Mouse (Mus musculus): ENCODE data around the gene Izumo1r. TPM values are rescaled to one million over a fixed set of nuclear protein-coding genes. Genes with fewer than 3 reads are reported as not detected.
A peak's percentile ranks its signal among the peaks of the same experiment; 100 is the strongest.

Gene Izumo1r
- 2.0 TPM in 1 of 2 replicates, not detected in the other for total RNA-seq (2014; rRNA removed; ENCODE audit: low replicate concordance)
- polyA plus RNA-seq (2015; fragmentation: Nextera tagmentation; extraction: Ambion mirVana), result not detected in 2 replicates

GRCm38 (mm10) chr9:14903581-14904378 lies at the start of gene Izumo1r:
TSS of gene Izumo1r (minus strand) at chr9:14903949.
- Histone ChIP-seq H3K4me1 (ENCODE audit: control insufficient read depth, insufficient read depth) (peaks cover 12% of the 10 kb centered on the region), H3K27me3 (ENCODE audit: control insufficient read depth, insufficient read depth, low read length) (0 out of 2 replicates have a peak, but pooled peaks cover 4% of the 10 kb centered on the region), H3K4me3 (ENCODE audit: low read depth, low read length) (no peak within 1 kb of the TSS), H3K4me2 (ENCODE audit: low read depth, low read length) (no peak within 1 kb of the TSS), H3K36me3 (replicated peaks; ENCODE audit: control insufficient read depth, insufficient read depth, low read length) (no peaks in the 10 kb centered on the region), H3K9me3 (replicated peaks; ENCODE audit: control insufficient read depth, low read length) (no peaks in the 10 kb centered on the region), H3K27ac (ENCODE audit: low read depth) (peak within 1 kb of the TSS; percentile 11; the same call in 1 of the 2 replicates), H3K9ac (replicated peaks; ENCODE audit: low read depth, low read length) (no peak within 1 kb of the TSS)
- 37% methylated on average over 11 of the region's 11 CpGs for WGBS
- TF ChIP-seq EP300 (IDR thresholded peaks at IDR 0.05; ENCODE audit: low read depth) (no peak), CTCF (IDR thresholded peaks at IDR 0.05; ENCODE audit: low read depth) (no peak)
- no peak for DNase-seq (ENCODE audit: low spot score)
- no peak for ATAC-seq (ENCODE audit: insufficient read depth, low read depth)

GRCm38 (mm10) chr9:14951072-14951471 lies 47.3 kb upstream of the Izumo1r start:
- no peaks in the 10 kb centered on the region for H3K9me3 ChIP-seq (replicated peaks; ENCODE audit: control insufficient read depth, low read length)
- H3K9ac ChIP-seq (replicated peaks; ENCODE audit: low read depth, low read length), result no peak overlapping the region
- no peaks in the 10 kb centered on the region for H3K4me1 ChIP-seq (ENCODE audit: control insufficient read depth, insufficient read depth)
- no peak for TF ChIP-seq EP300 (IDR thresholded peaks at IDR 0.05; ENCODE audit: low read depth)
- no peak for TF ChIP-seq CTCF (IDR thresholded peaks at IDR 0.05; ENCODE audit: low read depth)
- no peak overlapping the region for H3K27ac ChIP-seq (ENCODE audit: low read depth)
- H3K4me2 ChIP-seq (ENCODE audit: low read depth, low read length), result no peak overlapping the region
- H3K27me3 ChIP-seq (ENCODE audit: control insufficient read depth, insufficient read depth, low read length), result no peaks in the 10 kb centered on the region
- DNase-seq (ENCODE audit: low spot score) (no peak), ATAC-seq (ENCODE audit: insufficient read depth, low read depth) (no peak)
- H3K36me3 ChIP-seq (replicated peaks; ENCODE audit: control insufficient read depth, insufficient read depth, low read length), result no peaks in the 10 kb centered on the region
- no peak overlapping the region for H3K4me3 ChIP-seq (ENCODE audit: low read depth, low read length)
- 76% methylated on average over 5 of the region's 5 CpGs for WGBS

- TF ChIP-seq CTCF (IDR thresholded peaks at IDR 0.05; ENCODE audit: low read depth) (no peak), EP300 (IDR thresholded peaks at IDR 0.05; ENCODE audit: low read depth) (no peak)
- Histone ChIP-seq H3K27ac (ENCODE audit: low read depth) (no peak overlapping the region), H3K4me2 (ENCODE audit: low read depth, low read length) (no peak overlapping the region), H3K36me3 (replicated peaks; ENCODE audit: control insufficient read depth, insufficient read depth, low read length) (no peaks in the 10 kb centered on the region), H3K9me3 (replicated peaks; ENCODE audit: control insufficient read depth, low read length) (no peaks in the 10 kb centered on the region), H3K27me3 (ENCODE audit: control insufficient read depth, insufficient read depth, low read length) (no peaks in the 10 kb centered on the region), H3K4me3 (ENCODE audit: low read depth, low read length) (no peak overlapping the region), H3K4me1 (ENCODE audit: control insufficient read depth, insufficient read depth) (no peaks in the 10 kb centered on the region), H3K9ac (replicated peaks; ENCODE audit: low read depth, low read length) (no peak overlapping the region)
- DNase-seq (ENCODE audit: low spot score) (no peak), ATAC-seq (ENCODE audit: insufficient read depth, low read depth) (no peak)
- WGBS, result 83% methylated on average over 5 of the region's 5 CpGs
These were observed 45.1 kb upstream of the Izumo1r start for GRCm38 (mm10) chr9:14948843-14949242.

DNA sequence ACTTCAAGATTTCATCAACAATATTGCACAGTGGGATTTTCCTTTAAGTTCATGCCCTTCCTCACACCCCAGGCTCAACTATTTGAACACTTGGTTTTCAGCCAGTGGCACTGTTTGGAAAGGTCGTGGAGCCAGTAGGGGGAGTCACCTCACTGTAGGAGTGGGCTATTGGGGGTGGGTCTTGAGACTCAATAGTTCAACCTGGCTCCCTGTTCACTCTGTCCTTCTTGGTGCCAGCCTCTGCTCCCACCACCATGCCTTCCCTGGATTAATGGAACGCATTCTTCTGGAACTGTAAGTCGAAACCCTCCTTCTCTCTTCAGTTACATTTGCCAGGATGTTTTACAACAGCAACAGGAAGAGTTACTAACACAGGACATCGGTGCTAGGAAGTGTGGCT lies 42.9 kb upstream of the Izumo1r start:
- no peaks in the 10 kb centered on the region for H3K9me3 ChIP-seq (replicated peaks; ENCODE audit: control insufficient read depth, low read length)
- H3K27me3 ChIP-seq (ENCODE audit: control insufficient read depth, insufficient read depth, low read length), result no peaks in the 10 kb centered on the region
- DNase-seq (ENCODE audit: low spot score), result no peak
- no peak overlapping the region for H3K4me2 ChIP-seq (ENCODE audit: low read depth, low read length)
- no peak overlapping the region for H3K4me3 ChIP-seq (ENCODE audit: low read depth, low read length)
- H3K4me1 ChIP-seq (ENCODE audit: control insufficient read depth, insufficient read depth), result no peaks in the 10 kb centered on the region
- no peak overlapping the region for H3K9ac ChIP-seq (replicated peaks; ENCODE audit: low read depth, low read length)
- TF ChIP-seq EP300 (IDR thresholded peaks at IDR 0.05; ENCODE audit: low read depth) (no peak), CTCF (IDR thresholded peaks at IDR 0.05; ENCODE audit: low read depth) (no peak)
- WGBS, result 56% methylated on average over 4 of the region's 4 CpGs
- no peak for ATAC-seq (ENCODE audit: insufficient read depth, low read depth)
- no peaks in the 10 kb centered on the region for H3K36me3 ChIP-seq (replicated peaks; ENCODE audit: control insufficient read depth, insufficient read depth, low read length)
- no peak overlapping the region for H3K27ac ChIP-seq (ENCODE audit: low read depth)

GRCm38 (mm10) chr9:14945919-14946318 lies 42.2 kb upstream of the Izumo1r start:
- no peaks in the 10 kb centered on the region for H3K27me3 ChIP-seq (ENCODE audit: control insufficient read depth, insufficient read depth, low read length)
- H3K4me1 ChIP-seq (ENCODE audit: control insufficient read depth, insufficient read depth), result no peaks in the 10 kb centered on the region
- no peak for DNase-seq (ENCODE audit: low spot score)
- H3K9ac ChIP-seq (replicated peaks; ENCODE audit: low read depth, low read length), result no peak overlapping the region
- TF ChIP-seq EP300 (IDR thresholded peaks at IDR 0.05; ENCODE audit: low read depth) (no peak), CTCF (IDR thresholded peaks at IDR 0.05; ENCODE audit: low read depth) (no peak)
- H3K27ac ChIP-seq (ENCODE audit: low read depth), result no peak overlapping the region
- no peaks in the 10 kb centered on the region for H3K36me3 ChIP-seq (replicated peaks; ENCODE audit: control insufficient read depth, insufficient read depth, low read length)
- H3K4me3 ChIP-seq (ENCODE audit: low read depth, low read length), result no peak overlapping the region
- no peaks in the 10 kb centered on the region for H3K9me3 ChIP-seq (replicated peaks; ENCODE audit: control insufficient read depth, low read length)
- WGBS, result 62% methylated on average over 3 of the region's 3 CpGs
- ATAC-seq (ENCODE audit: insufficient read depth, low read depth), result no peak
- H3K4me2 ChIP-seq (ENCODE audit: low read depth, low read length), result no peak overlapping the region
